Mouse (Mus musculus) ES-Bruce4 (cell line): ENCODE measurements at regions not wholly inside any gene's neighbourhood (a gene's known extent, or its start where the extent isn't known, plus 50 kb on each side); places are given as distances from the start of the nearest gene placed in this dataset.

Source experiments
- CTCF ChIP-seq: IDR thresholded peaks from one replicate; pipeline ENCODE4 v1.8.1; 2011; ENCODE audit warnings: low read depth, low read length
- EP300 ChIP-seq: IDR thresholded peaks from 2 replicates; pipeline ENCODE4 v1.6.1; 2011; ENCODE audit warnings: low read depth, low read length; ENCODE audit not compliant: insufficient read depth
- POLR2A ChIP-seq: IDR thresholded peaks from one replicate; pipeline ENCODE4 v1.8.1; 2011; ENCODE audit warnings: low read length; ENCODE audit not compliant: insufficient read depth

DNA sequence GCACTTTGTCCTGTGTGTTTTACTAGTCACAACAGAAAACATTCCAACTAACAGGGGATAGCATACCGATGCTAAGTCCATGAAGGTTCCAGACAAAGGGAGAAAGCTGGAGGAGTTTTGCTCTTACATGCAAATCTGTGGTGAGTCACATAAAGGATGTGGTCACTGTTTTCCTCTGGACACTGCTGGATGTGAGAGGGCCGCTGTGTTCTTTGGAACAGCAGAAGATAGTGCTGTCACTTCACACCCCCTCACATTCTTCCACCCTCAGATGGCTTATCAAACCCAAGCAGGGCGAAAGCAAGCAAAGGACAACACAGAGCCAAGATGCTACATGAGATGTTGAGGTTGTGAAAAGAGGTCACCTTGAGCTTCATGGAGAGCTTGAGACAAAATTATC is 139.8 kb upstream of the Rnd3 start:
- TF ChIP-seq POLR2A, result no peak
- no peak for TF ChIP-seq CTCF
- TF ChIP-seq EP300, result no peak
